8 mouse cellular contexts compared by ENCODE assay signal in the genomic region with DNA sequence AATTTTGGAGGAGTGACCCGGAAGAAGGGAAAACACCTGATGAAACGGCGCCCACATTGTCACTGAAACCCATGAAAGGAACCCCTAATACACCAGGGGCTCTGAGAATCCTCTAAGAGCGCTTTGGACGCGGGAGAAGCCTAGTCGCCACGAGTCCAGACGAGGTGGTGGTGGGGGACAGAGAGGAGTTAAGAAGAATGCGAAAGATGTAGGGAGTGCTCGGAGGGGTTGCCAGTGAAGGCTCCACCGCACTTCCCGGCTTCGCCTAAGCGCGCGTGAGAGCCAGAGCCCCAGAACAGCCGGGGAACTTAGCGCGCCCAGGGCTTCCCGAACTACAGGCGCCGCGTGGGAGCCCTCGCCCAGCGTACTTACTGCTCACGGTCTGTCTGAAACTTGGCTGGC. TPM values are rescaled to one million over a fixed set of nuclear protein-coding genes. Genes with fewer than 3 reads are reported as not detected.
DNase-seq lines count a peak whose midpoint lies in the region; ATAC-seq and TF ChIP-seq lines count a peak whose summit lies in the region.

No protein-coding gene starts in this region.

- no peak for ATAC-seq in heart, embryonic 12.5 days (ENCODE audit: insufficient number of reproducible peaks, low FRiP score)
- ATAC-seq in hindbrain, embryonic 11.5 days (ENCODE audit: low FRiP score) = no peak
- ATAC-seq in liver, embryonic 16.5 days (ENCODE audit: low read depth) = no peak
- no peak for ATAC-seq in stomach, embryonic 15.5 days (ENCODE audit: insufficient read depth, low FRiP score, low read depth)
- ATAC-seq in erythroblast, adult 5-6 weeks (replicated peaks; ENCODE audit: low FRiP score, poor library complexity, severe bottlenecking) = no peak

- H3K9ac ChIP-seq in heart, embryonic 12.5 days = peak overlapping the region; percentile 70
- H3K9ac ChIP-seq in hindbrain, embryonic 11.5 days (ENCODE audit: low read depth, low read length) = peak overlapping the region; percentile 73; the same call in 1 of the 2 replicates
- H3K9ac ChIP-seq in liver, embryonic 16.5 days (ENCODE audit: low read depth, low read length) = no peak overlapping the region
- H3K9ac ChIP-seq in stomach, embryonic 15.5 days = no peak overlapping the region

- H3K9me3 ChIP-seq in heart, embryonic 12.5 days (replicated peaks) = no peaks in the 10 kb centered on the region
- H3K9me3 ChIP-seq in hindbrain, embryonic 11.5 days (ENCODE audit: control insufficient read depth, low read length) = no peaks in the 10 kb centered on the region
- H3K9me3 ChIP-seq in liver, embryonic 16.5 days (replicated peaks; ENCODE audit: control insufficient read depth, low read length) = no peaks in the 10 kb centered on the region
- no peaks in the 10 kb centered on the region for H3K9me3 ChIP-seq in stomach, embryonic 15.5 days

- H3K36me3 ChIP-seq in heart, embryonic 12.5 days = no peaks in the 10 kb centered on the region
- H3K36me3 ChIP-seq in hindbrain, embryonic 11.5 days (ENCODE audit: control insufficient read depth, insufficient read depth, low read length) = no peaks in the 10 kb centered on the region
- H3K36me3 ChIP-seq in liver, embryonic 16.5 days (ENCODE audit: control insufficient read depth, insufficient read depth) = no peaks in the 10 kb centered on the region
- no peaks in the 10 kb centered on the region for H3K36me3 ChIP-seq in stomach, embryonic 15.5 days

- H3K4me1 ChIP-seq in heart, embryonic 12.5 days (replicated peaks) = peaks cover 27% of the 10 kb centered on the region
- peaks cover 2% of the 10 kb centered on the region; the same call in 1 of the 2 replicates for H3K4me1 ChIP-seq in bone marrow macrophage, adult 2 months (ENCODE audit: control insufficient read depth, insufficient read depth, low read length)
- H3K4me1 ChIP-seq in hindbrain, embryonic 11.5 days (replicated peaks; ENCODE audit: control insufficient read depth, insufficient read depth, low read length) = peaks cover 10% of the 10 kb centered on the region; the same call in 1 of the 2 replicates
- no peaks in the 10 kb centered on the region; the same call in 1 of the 2 replicates for H3K4me1 ChIP-seq in liver, embryonic 16.5 days (ENCODE audit: control insufficient read depth, low read depth, low read length)
- peaks cover 28% of the 10 kb centered on the region for H3K4me1 ChIP-seq in stomach, embryonic 15.5 days

- DNase-seq in heart, postnatal 4 days = no peak
- DNase-seq in hindbrain, embryonic 11.5 days (ENCODE audit: low spot score) = peak; percentile 65
- DNase-seq in ovary, adult 18-20 months (ENCODE audit: low spot score) = no peak

- H3K27me3 ChIP-seq in heart, embryonic 12.5 days (replicated peaks) = peaks cover 48% of the 10 kb centered on the region
- H3K27me3 ChIP-seq in hindbrain, embryonic 11.5 days (ENCODE audit: control insufficient read depth, insufficient read depth, low read length) = peaks cover 21% of the 10 kb centered on the region
- peaks cover 68% of the 10 kb centered on the region for H3K27me3 ChIP-seq in liver, embryonic 16.5 days (ENCODE audit: control insufficient read depth, insufficient read depth, low read depth, low read length)
- H3K27me3 ChIP-seq in stomach, embryonic 15.5 days (replicated peaks) = peaks cover 35% of the 10 kb centered on the region

- no peak for TF ChIP-seq POLR2A in bone marrow macrophage, adult 2 months (IDR thresholded peaks at IDR 0.05; ENCODE audit: borderline replicate concordance, low read depth, low read length)

- TF ChIP-seq CTCF in bone marrow macrophage, adult 2 months (IDR thresholded peaks at IDR 0.05; ENCODE audit: low read depth, low read length) = no peak

- H3K27ac ChIP-seq in heart, embryonic 12.5 days (ENCODE audit: poor library complexity, severe bottlenecking) = no peak overlapping the region
- no peak overlapping the region for H3K27ac ChIP-seq in bone marrow macrophage, adult 2 months (ENCODE audit: insufficient read depth, low read depth, low read length)
- H3K27ac ChIP-seq in hindbrain, embryonic 11.5 days (ENCODE audit: low read depth, low read length) = no peak overlapping the region
- no peak overlapping the region for H3K27ac ChIP-seq in liver, embryonic 16.5 days (ENCODE audit: low read length)
- H3K27ac ChIP-seq in stomach, embryonic 15.5 days = no peak overlapping the region

- H3K4me2 ChIP-seq in heart, embryonic 12.5 days = peak overlapping the region; percentile 87
- peak overlapping the region; percentile 94 for H3K4me2 ChIP-seq in hindbrain, embryonic 11.5 days (replicated peaks; ENCODE audit: low read depth, low read length)
- H3K4me2 ChIP-seq in liver, embryonic 16.5 days (ENCODE audit: low read depth, low read length) = peak overlapping the region; percentile 73
- H3K4me2 ChIP-seq in stomach, embryonic 15.5 days = peak overlapping the region; percentile 99

- peak overlapping the region; percentile 66 for H3K4me3 ChIP-seq in heart, embryonic 12.5 days
- H3K4me3 ChIP-seq in bone marrow macrophage, adult 2 months (ENCODE audit: insufficient read depth, low read length) = peak overlapping the region; percentile 92
- H3K4me3 ChIP-seq in hindbrain, embryonic 11.5 days (ENCODE audit: low read depth, low read length) = peak overlapping the region; percentile 77
- H3K4me3 ChIP-seq in liver, embryonic 16.5 days (ENCODE audit: low read depth, low read length) = peak overlapping the region; percentile 62
- peak overlapping the region; percentile 80 for H3K4me3 ChIP-seq in stomach, embryonic 15.5 days (replicated peaks)

- WGBS in heart, embryonic 12.5 days = under 1% methylated on average over 27 of the region's 27 CpGs
- WGBS in hindbrain, embryonic 11.5 days = 0% methylated on average over 27 of the region's 27 CpGs
- under 1% methylated on average over 27 of the region's 27 CpGs for WGBS in liver, embryonic 16.5 days (ENCODE audit: insufficient replicate concordance)
- 1% methylated on average over 27 of the region's 27 CpGs for WGBS in stomach, embryonic 15.5 days

RNA-seq across cellular contexts. Expression of gene Satb2, which starts 7.7 kb away (rescaled TPM):
- polyA plus RNA-seq in heart, embryonic 12.5 days (2016; fragmentation: Nextera tagmentation; extraction: Ambion mirVana) = 0.10 and 0.22 TPM in 2 replicates
- under 1 TPM; 0.50 to 0.69 TPM for total RNA-seq in heart, postnatal 4 days (2021)
- polyA plus RNA-seq in bone marrow macrophage, adult 2 months (2012; ENCODE audit: insufficient read depth, insufficient read length, missing spikeins) = 2.0 and 3.2 TPM in 2 replicates
- 1.9 and 2.0 TPM in 2 replicates for polyA plus RNA-seq in hindbrain, embryonic 11.5 days (2014; fragmentation: Nextera tagmentation; extraction: Ambion mirVana)
- polyA plus RNA-seq in liver, embryonic 16.5 days (2015; fragmentation: Nextera tagmentation; extraction: Ambion mirVana) = 0.04 TPM in 2 replicates
- polyA plus RNA-seq in stomach, embryonic 15.5 days (2015; fragmentation: Nextera tagmentation; extraction: Ambion mirVana) = 0.53 and 0.81 TPM in 2 replicates
- total RNA-seq in erythroblast, adult 5-6 weeks (2015; ENCODE audit: low replicate concordance) = 0.84 TPM in 1 of 2 replicates, not detected in the other
- 0.26 TPM in 1 of 2 replicates, not detected in the other for total RNA-seq in erythroblast, adult 5-6 weeks (2017; ENCODE audit: low replicate concordance)

Comparison
In these comparisons a context has a peak if more than half of its experiments do, and no peak if none do; other contexts are left out.
1. H3K9ac ChIP-seq: peak in heart, embryonic 12.5 days (single experiment) and hindbrain, embryonic 11.5 days (single experiment); none in liver, embryonic 16.5 days (single experiment) and stomach, embryonic 15.5 days (single experiment).
2. Peak in every context shown above with its lines, with median percentiles within 50 percentile points of each other: H3K4me2 ChIP-seq and H3K4me3 ChIP-seq.